Mouse (Mus musculus) adrenal gland, adult 2 months (tissue): ENCODE measurements at regions not wholly inside any gene's neighbourhood (a gene's known extent, or its start where the extent isn't known, plus 50 kb on each side); places are given as distances from the start of the nearest gene placed in this dataset.

Experiments
- DNase-seq: peaks from one replicate; pipeline ENCODE4 v3.0.0; 2021

DNA sequence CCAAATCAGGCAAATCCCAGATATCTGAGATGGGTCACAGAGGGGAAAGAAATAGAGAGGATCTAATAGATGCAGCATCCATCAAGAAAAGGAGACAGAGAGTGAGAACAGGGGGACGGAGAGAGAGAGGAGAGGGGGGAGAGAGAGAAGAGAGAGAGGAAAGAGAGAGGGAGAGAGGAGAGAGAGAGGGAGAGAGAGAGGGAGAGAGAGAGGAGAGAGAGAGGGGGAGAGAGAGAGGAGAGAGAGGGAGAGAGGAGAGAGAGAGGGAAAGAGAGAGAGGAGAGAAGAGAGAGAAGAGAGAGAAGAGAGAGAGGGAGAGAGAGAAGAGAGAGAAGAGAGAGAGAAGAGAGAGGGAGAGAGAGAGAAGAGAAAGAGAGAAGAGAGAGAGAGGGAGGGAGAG is 462.7 kb downstream of the Rnf144b start:
- DNase-seq, result no peak

DNA sequence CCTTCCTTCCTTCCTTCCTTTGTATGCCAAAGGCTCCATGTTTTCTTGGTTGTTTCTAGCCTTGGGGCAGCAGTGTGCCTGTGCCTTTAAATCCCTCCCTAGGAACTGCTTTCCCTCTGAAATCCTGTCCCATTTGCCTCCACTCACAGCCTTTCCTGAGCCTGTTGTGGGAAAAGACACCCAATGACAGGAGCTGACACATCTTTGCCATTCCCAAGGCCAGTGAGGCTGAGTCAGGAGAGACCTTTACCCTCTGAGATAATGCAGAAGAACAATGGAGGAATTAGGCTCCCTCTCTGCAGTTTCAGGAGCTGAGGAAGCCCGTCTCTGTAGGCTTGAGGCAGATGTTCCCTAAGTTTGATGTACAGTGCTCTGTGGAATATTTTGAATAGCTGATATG is 480.2 kb downstream of the Rnf144b start:
- peak; percentile 76 for DNase-seq

- no peak for DNase-seq
These were observed 489.0 kb downstream of the Rnf144b start for GRCm38 (mm10) chr13:47611439-47611838.

- DNase-seq, result no peak
These were observed 514.2 kb downstream of the Rnf144b start for GRCm38 (mm10) chr13:47636511-47637103.

DNA sequence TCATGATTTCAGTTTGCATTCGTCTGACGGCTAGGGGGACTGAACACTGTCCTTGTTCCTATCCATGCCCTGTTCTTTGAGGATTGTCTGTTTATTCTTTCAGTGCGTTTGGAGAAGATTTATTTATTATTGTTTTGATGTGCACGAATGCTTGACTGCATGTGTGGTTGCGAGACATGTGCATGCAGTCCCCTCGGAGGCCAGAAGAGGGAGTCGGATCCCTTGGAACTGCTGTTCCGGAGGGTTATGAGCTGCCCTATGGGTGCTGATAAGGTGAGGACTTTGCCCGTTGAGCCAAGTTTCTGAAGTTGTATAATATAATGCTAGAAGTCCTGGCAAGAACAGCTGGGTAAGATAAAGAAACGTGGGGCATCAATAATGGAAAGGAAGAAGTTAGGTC is 519.9 kb downstream of the Rnf144b start:
- no peak for DNase-seq

DNA sequence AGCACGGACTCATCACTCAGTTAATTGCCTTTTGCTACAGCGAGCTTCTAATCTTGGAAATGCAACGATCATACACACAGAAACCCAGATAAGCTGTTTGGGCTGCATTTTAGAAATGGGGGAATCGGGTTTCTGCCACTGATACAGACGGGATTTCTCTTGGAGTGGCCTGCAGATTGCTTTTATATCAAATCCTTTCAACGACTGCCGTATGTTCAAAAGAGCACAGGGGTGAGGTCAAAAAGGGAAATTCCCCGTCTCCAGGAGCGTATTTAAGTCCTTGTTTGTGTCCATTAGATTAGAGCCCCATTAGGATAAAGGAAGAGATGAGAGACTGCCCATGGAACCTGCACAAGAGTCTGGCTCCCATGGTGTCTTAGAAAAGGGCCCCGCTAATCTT is 522.6 kb downstream of the Rnf144b start:
- no peak for DNase-seq

DNA sequence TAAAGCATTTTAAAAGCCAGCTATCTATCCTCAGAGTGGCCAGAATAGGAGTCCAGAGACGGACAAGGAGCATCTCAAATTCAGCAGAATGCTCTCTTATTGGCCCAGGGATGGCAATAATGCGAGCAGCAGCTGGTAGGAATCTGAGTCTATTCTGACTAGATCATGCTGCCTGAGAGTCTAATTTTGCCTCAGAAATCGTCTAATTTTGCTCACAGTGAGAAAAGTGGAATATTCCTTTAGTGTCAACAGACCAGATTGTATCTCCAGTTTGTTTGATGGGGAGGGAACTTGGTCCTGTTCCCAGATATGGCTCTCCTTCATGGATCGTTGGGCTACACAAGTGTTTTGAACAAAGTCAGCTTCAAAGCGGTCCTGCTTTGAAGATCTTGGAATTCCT is 525.2 kb downstream of the Rnf144b start:
- DNase-seq, result no peak

GRCm38 (mm10) chr13:47650093-47650492 is 527.6 kb downstream of the Rnf144b start:
- DNase-seq, result no peak

- DNase-seq, result no peak
These were observed 544.0 kb downstream of the Rnf144b start for GRCm38 (mm10) chr13:47666470-47666869.

GRCm38 (mm10) chr13:47666956-47667701 is 544.7 kb downstream of the Rnf144b start:
- peak; percentile 90 for DNase-seq

- no peak for DNase-seq
These were observed 565.7 kb downstream of the Rnf144b start for GRCm38 (mm10) chr13:47688131-47688530.

- DNase-seq, result no peak
These were observed 567.2 kb upstream of the Id4 start for GRCm38 (mm10) chr13:47693815-47694214.

DNA sequence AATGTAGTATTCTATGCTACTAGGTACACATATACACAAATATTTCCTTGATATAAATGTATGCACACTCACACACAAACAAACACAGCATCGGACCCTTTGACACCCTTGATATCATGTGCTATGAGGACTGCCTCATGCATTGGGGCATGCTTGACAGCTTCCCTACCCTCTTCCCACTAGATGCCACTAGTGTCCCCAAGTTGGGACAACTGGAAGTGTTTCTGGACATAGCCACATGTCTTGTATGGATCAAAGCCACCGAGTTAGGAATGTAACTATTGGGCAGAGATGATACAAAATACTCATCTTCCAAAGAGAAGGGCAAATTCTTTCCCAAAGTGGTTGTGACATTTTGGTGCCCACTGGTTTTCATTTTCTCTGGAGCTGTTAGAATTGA is 565.2 kb upstream of the Id4 start:
- no peak for DNase-seq

DNA sequence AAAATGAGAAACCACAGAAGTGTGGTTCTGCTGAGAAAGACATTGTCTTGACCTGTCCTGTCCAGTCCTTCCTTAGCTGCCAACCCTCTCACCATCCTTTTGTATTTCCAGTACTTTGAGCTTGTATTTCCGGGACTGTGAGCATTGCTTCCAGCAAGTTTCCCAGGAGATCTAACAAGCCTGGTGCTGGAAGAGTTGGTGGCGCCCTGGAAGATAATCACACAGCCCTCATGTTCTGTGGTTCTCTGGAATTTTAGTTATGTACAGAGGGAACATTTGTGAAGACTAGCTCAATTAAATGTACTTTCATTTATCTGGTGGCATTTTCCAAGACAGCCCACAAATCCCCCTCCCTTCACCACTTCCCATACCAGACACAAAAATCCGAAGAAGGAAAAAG is 560.5 kb upstream of the Id4 start:
- DNase-seq, result no peak

DNA sequence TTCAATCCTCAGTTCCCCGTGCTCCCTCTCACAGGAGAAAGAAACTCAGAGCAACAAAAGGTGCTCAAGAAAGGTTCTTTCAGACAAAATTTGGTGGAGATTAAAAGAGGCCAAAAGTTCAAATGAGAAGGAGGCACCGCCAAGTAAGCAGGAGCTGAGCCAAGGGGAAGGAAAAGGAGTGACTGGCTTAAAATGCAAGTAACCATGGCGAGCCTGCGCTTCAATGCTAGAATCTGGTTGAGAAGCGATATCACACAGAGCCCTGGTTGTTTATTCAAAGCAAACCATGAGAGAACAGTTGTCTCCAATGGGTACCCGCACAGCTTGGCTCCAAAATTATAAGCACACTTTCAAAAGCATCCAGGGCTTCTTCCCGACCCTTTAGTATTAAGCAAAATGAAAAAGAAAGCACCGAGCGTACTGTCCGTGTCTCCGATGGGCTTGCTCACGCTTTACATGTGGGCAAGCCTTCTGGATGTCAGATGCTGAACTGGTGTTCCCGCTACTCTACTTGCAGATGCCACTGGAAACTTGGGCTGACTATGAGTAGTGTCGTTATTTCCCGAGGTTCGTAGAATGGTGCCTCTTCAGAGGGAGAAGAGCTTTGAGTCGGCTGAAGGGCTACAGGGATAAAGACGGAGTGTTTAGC is 552.9 kb upstream of the Id4 start:
- DNase-seq, result no peak

- DNase-seq, result no peak
These were observed 551.7 kb upstream of the Id4 start for GRCm38 (mm10) chr13:47709323-47709722.

- no peak for DNase-seq
These were observed 548.5 kb upstream of the Id4 start for GRCm38 (mm10) chr13:47712507-47712906.

DNA sequence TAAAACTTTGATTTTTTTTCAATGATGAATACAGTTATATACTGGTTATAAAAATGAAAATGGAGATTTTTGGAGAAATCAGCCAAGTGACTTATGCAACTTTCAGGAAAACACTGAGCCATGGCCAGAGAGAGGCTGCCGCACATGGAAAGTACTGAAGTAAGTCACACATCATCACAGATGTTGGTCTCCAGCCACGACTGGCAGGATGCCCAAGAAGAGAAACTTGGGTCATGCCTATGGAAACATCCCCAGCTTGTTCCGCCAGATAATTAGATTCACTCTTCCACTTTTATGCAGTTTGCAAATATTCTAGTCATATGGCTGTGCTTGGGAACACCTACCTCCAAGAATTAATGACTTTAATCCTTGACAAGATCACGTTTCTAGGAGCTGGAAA is 544.8 kb upstream of the Id4 start:
- no peak for DNase-seq

GRCm38 (mm10) chr13:47720645-47721044 is 540.4 kb upstream of the Id4 start:
- no peak for DNase-seq

GRCm38 (mm10) chr13:47734415-47734814 is 526.6 kb upstream of the Id4 start:
- DNase-seq, result no peak

- DNase-seq, result no peak
These were observed 525.5 kb upstream of the Id4 start for GRCm38 (mm10) chr13:47735426-47736063.

DNA sequence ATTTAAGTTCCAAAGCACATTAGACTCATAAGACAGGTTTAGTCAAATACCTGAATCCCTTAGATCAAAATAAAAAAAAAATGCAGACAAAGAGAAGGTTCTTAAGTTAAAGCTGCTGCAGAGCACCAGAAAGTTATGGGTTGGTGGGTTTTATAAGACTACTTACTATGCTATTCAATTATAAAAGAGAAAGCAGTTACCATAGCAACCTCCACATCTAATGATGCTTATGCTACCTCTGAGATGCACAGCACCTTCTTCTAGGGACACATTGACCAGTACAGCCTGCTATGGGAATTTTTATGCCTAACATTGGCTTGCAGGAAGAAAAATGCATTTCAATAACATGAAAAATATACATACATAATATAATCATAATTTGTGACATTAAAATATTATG is 512.1 kb upstream of the Id4 start:
- no peak for DNase-seq

- DNase-seq, result no peak
These were observed 510.0 kb upstream of the Id4 start for GRCm38 (mm10) chr13:47751033-47751432.
